Mouse (Mus musculus) layer of hippocampus, adult 8-10 months (tissue): ENCODE measurements at regions not wholly inside any gene's neighbourhood (a gene's known extent, or its start where the extent isn't known, plus 50 kb on each side); places are given as distances from the start of the nearest gene placed in this dataset.

Source experiments
- DNase-seq, 2 experiments: peaks; one replicate each; pipeline ENCODE4 v3.0.0; 2022; ENCODE audit warnings: low spot score in 2 of 2

DNA sequence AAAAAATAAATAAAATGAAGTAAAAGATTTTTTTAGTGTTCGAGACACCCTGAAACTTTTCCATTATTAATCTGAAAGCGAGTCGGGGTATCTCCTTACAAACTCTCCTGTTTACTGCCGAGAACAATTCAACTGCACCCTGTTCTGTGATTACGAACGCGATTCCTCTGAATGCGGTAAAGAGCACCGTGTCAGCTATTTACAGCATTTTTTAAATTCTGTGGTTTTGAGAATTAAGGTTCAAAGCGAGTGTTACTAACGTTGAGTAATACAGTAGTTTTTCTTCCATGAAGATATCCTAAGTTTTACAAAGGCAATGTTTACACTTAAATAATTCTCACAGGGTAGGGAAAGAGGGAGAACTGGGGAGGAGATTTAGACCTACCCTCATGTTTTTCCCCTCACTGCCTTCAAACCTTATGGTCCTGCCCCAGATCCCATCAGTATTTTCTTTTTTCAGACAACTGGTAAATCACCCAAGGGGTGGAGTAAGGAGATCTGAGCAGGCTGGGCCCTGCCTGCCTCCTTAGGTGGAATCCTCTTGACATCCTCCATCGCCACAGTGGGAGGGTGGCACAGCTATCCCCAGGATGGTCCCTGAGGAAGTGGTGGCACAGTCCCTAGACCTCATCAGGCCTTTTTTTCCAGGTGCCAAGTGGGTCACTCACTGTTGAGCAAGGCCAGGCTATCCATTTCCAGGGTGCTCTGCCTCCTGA lies 89.9 kb upstream of the Cited2 start:
- DNase-seq = no peak

DNA sequence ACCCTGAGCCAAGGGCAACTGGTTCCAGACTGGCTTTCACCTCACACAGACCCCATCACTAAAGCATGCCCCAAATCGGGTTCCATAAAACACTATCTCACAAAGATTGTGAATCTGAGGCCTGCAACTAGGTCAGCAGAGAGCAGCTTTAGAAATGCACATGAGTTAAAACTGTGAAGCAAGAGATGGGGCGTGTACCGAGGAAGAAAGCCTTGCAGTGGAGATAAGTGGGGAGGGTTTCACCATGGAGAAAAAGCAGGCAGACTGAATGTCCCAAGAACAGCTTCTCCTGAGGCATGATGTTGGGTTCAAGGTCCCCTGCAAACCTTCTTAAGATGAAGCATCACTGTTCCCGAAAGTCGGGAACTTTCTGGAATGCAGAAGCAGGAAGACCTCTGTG lies 77.7 kb upstream of the Cited2 start:
- no peak for DNase-seq

DNA sequence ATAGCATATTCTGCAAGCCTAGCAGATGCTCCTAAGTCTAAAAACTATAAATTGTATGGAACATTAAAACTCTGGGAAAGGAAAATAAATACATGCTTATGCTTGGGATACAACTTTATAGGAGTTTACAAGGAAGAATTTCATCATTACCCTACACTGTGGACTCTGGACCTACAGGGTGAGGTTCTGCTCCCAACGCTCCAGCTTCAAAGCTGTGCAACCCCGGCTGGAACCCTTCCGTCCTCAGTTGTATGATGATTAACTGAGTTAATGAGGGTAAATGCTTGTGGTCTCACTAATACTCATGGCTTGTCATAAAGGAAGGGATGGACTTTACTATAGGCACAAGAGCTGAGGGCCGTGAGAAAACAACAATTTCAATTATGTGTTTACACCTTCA lies 76.6 kb upstream of the Cited2 start:
- no peak for DNase-seq

DNA sequence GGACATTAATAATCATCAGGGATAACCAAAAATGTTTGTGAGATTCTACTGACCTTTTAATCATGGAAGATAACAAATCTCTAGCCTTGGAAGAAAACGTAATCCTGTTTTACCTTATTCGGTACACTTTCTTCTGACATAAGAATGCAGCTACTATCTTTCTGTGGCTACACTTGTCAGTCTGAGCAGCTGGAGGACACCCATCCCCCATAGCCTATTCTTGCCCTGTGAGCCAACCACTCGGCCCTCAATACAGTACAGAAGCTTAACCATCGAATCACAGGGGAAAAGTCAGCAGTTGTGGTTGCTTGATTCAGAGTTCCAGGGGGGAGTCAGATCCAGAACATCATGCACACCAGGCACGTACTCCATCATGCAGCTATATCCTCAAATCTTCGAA lies 74.9 kb upstream of the Cited2 start:
- no peak for DNase-seq

DNA sequence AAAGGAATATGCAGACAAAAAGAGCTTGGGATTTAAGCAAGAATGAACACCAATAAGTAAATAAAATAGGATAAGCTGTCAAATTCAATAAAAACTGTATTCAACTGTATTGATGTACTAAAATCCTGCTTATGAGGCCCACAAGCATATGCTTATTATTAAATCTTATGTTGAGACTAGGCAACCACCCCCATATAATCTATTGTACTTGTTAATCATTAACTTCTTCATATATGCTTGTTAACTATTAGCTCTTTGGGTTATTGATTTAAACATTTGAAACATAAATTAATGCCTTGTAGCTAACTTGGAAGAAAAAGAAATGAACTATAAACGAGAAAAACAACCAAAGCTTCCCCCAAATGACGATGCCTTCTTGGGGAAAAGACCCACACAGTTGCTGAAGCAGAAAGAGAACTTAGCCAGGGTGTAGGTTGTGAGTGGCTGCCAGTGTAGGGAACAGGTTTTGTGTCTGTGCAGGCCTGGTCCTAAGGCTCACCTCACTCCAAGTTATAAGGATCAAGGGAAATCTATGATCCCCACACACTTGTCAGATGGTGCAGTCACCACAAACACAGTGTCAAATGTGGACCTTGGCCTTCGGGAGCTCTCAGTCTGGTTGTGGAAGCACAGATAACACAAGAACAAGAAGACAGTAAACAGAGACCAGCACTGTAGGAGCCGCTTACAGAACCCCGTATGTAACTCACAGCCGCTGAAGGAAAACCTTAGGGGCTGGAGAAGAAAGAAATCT lies 71.8 kb upstream of the Cited2 start:
- no peak for DNase-seq

DNA sequence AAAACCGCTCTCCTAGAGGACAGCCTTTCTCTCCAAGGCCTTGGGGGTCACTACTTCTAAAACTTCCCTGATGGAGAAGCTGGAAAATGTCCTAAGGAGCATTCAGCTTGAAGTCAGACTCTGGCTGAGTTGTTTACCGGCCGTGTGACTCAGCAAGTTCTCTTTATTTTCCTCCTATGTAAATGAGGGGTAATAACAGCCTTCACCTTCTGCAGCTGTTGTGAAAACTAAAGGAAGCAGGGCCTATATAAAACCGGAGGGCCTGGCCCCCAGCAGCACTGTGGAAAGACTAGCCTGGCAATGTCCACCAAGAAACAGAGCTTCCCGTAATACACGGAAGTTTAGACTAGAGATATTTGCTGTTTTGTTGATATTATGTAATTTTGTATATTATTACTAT lies 69.7 kb upstream of the Cited2 start:
- no peak for DNase-seq

DNA sequence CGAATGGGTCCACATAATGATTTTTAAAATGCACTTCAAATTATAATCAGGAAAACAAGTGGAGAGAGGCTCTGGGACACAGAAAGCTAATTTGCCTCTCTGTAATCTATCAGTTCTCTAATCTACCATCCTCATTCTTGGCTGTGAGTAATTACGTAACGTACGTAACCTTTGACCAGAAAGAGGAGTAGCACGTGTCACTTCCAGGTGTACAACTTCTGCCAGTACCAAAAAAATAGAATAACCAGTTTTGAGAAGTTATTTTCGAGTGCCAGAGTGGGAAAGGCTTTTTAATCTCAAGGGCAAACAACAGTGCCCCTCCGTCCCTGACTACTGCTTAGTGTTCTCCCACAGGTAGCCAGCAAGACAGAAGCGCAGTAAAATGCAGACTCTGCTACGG lies 69.2 kb upstream of the Cited2 start:
- DNase-seq = no peak

DNA sequence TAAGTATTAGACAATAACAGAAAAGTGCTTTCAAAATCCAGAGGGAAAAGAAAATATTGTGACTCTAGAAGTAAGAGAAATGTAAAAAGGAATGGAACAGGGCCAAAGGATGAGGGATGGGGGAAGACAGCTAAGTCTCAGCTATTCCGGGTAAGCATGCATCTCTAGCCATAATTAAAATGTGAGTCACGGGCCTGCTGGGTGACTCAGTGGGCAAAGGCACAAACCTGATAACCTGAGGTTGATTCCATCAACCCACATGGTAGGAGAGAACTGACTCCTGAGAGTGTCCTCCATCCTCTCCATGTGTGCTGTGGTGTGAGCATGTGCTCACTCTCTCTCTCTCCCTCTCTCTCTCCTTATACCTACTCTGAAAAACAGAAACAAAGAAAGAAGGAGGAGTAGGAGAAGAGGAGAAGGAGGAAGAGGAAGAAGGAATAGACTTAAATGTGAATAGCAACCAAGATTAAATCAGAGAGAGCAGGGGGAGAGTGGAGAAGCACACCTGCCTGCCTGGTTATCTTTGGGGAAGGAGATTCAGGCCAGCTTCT lies 68.6 kb upstream of the Cited2 start:
- DNase-seq = no peak

DNA sequence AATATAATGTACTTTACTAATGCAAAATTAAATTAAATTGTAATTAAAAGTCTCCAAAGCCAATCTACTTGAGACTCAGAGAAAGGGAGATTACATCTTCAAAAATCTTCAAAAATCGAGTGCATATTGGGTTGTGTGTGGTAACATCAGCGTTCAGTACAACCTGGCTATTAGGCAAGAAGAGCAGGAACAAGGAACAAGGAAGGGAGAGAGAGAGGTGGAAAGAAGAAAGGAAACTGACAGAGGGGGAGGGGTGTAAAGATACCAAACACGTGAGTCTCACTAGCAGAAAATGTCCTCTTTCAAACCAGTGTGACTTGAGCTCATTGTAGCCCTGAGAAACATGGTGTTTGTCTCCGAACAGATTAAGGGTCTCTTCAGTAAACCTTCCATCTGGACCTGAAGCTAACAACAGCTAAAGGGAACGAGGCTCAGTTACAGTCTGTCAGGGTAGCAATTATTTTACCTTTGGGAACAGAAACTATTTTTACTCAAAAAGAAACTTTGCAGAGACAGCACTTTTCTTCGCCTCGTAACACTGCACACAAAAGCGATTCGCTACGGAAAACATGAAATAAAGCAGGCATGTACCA lies 67.5 kb upstream of the Cited2 start:
- DNase-seq = no peak

DNA sequence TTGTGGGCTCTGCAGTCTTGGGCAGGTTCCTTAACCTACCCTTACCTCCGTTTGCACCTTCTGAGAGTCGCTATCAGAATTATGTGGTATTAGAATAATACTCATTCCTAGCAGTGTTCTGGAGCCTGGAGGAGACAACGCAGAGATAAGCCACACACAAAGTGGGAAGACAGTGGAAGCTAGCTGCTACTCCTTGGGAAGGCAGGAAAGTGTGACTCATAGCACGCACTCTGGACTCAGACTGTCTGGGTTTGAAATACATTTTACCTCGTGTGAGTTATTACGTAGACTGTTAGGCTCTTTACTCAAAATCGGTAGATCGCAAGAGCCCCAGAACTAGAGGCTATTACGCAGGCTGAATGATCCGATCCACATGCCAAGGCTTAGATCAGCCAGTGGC lies 66.7 kb upstream of the Cited2 start:
- DNase-seq = no peak

DNA sequence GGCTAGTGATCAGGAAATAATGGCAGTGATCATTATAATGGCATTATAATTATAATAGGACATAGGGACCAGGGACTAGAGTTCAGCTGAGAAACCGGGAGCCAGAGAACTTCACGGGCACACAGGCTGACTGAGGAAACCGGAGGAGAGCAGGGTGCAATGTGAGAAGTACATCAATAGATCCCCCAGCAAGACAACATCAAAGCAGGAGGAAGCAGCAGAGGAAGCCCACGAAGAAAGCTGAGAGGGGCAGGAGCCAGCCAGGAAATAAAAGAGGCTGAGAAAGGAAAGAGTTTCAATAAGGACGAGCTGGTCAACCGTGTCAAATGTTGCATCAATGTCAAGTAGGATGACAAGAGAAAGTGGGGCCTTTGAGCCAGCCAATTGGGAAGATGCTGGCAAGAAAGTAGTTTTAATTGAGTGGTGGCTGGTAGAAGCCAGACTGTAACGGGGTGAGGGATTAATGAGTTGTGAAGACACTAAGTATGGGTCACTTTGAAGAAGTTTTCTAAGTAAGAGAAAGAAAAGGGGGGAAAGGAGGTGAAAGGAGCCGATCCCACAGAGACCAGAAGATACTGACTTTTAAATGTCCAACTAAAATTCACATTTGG lies 66.0 kb upstream of the Cited2 start:
- no peak for DNase-seq

DNA sequence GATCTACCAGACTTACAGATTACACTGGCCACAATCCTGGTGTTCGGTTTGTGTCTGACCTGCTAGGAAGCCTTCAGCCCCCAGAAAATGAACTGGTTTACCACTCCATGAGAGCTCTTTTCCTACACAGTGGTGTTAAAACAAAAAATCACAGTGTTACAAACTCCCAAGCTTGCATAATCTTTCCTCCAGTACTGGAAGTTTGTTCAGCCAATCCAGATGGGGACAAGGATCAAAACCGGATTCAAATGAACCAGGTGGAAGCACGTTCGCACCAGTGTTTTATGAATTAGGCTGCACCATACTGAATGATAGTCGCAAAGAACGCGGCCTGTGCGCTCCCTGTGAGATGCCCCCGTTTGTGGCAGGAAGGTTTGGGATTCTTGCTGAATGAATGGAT lies 63.4 kb upstream of the Cited2 start:
- no peak for DNase-seq

DNA sequence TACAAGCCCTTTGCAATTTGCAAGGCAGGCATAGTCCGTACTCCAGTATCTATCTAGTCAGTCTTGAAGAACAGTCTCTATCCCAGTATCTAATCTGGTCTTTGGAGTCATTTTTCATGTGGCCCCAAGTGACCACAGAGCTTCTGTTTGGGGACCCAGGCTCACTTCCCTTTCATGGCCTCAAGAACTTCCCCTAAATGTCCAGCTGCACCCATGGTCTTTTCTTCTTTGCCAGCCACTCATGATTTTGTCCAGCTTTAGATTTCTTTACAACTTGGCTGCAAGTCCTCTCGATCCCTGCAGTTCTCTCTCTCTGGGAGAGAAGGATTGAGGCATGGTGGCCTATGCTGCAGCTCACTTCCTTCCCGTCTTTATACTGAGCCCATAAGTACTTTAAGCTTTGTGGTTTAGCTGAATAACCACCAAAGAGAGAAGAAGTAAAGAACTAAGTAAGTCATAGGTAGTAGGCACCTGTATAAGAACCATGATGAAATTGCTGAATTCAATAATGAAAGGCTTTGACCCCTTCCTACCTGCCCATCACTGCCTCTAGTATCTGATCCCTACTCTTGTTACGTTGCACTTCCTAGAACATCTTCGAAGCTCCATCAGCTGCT lies 62.1 kb upstream of the Cited2 start:
- DNase-seq = no peak

DNA sequence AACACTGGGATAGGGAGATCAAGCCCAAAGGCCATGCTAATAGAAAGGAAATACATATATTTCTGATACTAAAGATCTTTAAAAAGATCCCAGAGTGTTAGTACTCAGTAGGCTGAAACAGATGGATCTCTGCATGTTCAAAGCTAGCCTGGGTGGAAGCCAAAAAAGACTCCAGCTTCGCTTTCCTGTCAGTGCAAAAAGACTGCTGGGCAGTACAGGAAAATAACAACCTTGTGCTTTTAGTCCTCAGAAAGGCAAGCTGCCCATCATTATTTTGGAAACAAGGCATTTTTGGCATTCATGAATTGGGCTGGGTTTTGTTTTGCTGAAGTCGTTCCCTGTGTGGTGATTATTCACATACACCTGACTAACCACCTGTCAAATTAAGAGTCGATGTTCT lies 56.9 kb upstream of the Cited2 start:
- no peak for DNase-seq

DNA sequence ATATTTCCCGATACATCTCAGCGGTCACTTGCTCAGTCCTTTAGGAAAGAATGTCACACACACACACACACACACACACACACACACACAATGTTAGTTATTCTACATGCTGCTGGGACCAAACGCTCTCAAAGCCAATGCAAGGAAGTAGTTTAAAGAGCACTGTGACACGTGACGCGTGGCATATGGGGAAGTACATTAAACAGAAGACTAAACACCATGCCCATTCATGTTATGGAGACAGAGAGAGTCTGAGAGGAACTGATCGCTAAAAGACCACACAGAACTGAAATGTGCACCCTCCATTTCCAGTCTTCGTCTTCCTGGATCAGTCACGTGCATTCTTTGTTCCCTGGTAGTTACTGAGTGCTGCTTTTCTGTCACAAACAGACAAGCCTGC lies 53.6 kb upstream of the Cited2 start:
- no peak for DNase-seq
